8 mouse cellular contexts compared by ENCODE assay signal in genomic region chr1:134406414-134406771, GRCm38 (mm10). TPM values are rescaled to one million over a fixed set of nuclear protein-coding genes. Genes with fewer than 3 reads are reported as not detected.
DNase-seq lines count a peak whose midpoint lies in the region; ATAC-seq and TF ChIP-seq lines count a peak whose summit lies in the region.

No protein-coding gene starts in this region.

- TF ChIP-seq CTCF in cerebellum, adult 2 months (IDR thresholded peaks at IDR 0.05; ENCODE audit: borderline replicate concordance, insufficient read depth, low read depth, low read length) = no peak
- no peak for TF ChIP-seq CTCF in thymus, adult 2 months (IDR thresholded peaks at IDR 0.05; ENCODE audit: borderline replicate concordance, control insufficient read depth, extremely low read depth, insufficient read depth, low read length, poor library complexity)
- no peak for TF ChIP-seq CTCF in stomach, postnatal 0 days (IDR thresholded peaks at IDR 0.05; ENCODE audit: low read depth)

- TF ChIP-seq POLR2A in cerebellum, adult 2 months (IDR thresholded peaks at IDR 0.05; ENCODE audit: borderline replicate concordance, insufficient read depth, low read length) = no peak
- no peak for TF ChIP-seq POLR2A in thymus, adult 2 months (IDR thresholded peaks at IDR 0.05; ENCODE audit: control insufficient read depth, extremely low read depth, insufficient read depth, low read length, poor library complexity)

- H3K9me3 ChIP-seq in liver, embryonic 12.5 days (replicated peaks) = no peaks in the 10 kb centered on the region
- no peaks in the 10 kb centered on the region for H3K9me3 ChIP-seq in stomach, postnatal 0 days (ENCODE audit: control insufficient read depth, low read length)

- H3K9ac ChIP-seq in liver, embryonic 12.5 days = peak overlapping the region; percentile 81
- peak overlapping the region; percentile 75 for H3K9ac ChIP-seq in stomach, postnatal 0 days (ENCODE audit: low read length)

- 27% methylated on average over 8 of the region's 8 CpGs for WGBS in cerebellum, adult 2 months
- 16% methylated on average over 8 of the region's 8 CpGs for WGBS in thymus, adult 2 months
- 23% methylated on average over 8 of the region's 8 CpGs for WGBS in liver, embryonic 12.5 days (ENCODE audit: insufficient replicate concordance)
- 22% methylated on average over 8 of the region's 8 CpGs for WGBS in stomach, postnatal 0 days

- peak overlapping the region; percentile 73 for H3K4me3 ChIP-seq in cerebellum, adult 2 months (replicated peaks; ENCODE audit: insufficient read depth, low read depth, low read length)
- peak overlapping the region; percentile 94 for H3K4me3 ChIP-seq in thymus, adult 2 months (ENCODE audit: control insufficient read depth, insufficient read depth, low read length)
- peak overlapping the region; percentile 81 for H3K4me3 ChIP-seq in liver, embryonic 12.5 days
- peak overlapping the region; percentile 75 for H3K4me3 ChIP-seq in stomach, postnatal 0 days (ENCODE audit: low read depth, low read length)

- no peaks in the 10 kb centered on the region for H3K36me3 ChIP-seq in thymus, adult 2 months (ENCODE audit: control insufficient read depth, insufficient read depth, low read length)
- H3K36me3 ChIP-seq in liver, embryonic 12.5 days = peaks cover 42% of the 10 kb centered on the region
- 0 out of 2 replicates have a peak, but pooled peaks cover 12% of the 10 kb centered on the region for H3K36me3 ChIP-seq in stomach, postnatal 0 days (ENCODE audit: control insufficient read depth, insufficient read depth, low read length)

- no peak for DNase-seq in cerebellum, adult 2 months
- no peak for DNase-seq in cerebellum, adult 9-11 months
- DNase-seq in thymus, adult 2 months = no peak
- no peak for DNase-seq in thymus, postnatal 36 days
- no peak for DNase-seq in stomach, postnatal 0 days (ENCODE audit: low spot score)
- DNase-seq in right cerebral cortex, postnatal 36 days (ENCODE audit: low spot score in 2 of 2) = no peak
- DNase-seq in lung, postnatal 36 days = no peak

- peak overlapping the region; percentile 83 for H3K4me2 ChIP-seq in liver, embryonic 12.5 days
- peak overlapping the region; percentile 92 for H3K4me2 ChIP-seq in stomach, postnatal 0 days (replicated peaks; ENCODE audit: low read depth)

- H3K27me3 ChIP-seq in cerebellum, adult 2 months (ENCODE audit: control insufficient read depth, insufficient read depth, low read length) = no peaks in the 10 kb centered on the region
- no peaks in the 10 kb centered on the region for H3K27me3 ChIP-seq in thymus, adult 2 months (ENCODE audit: control insufficient read depth, insufficient read depth, low read length)
- no peaks in the 10 kb centered on the region for H3K27me3 ChIP-seq in liver, embryonic 12.5 days (replicated peaks)
- no peaks in the 10 kb centered on the region for H3K27me3 ChIP-seq in stomach, postnatal 0 days (ENCODE audit: control insufficient read depth, insufficient read depth, low read length)

- no peak overlapping the region for H3K27ac ChIP-seq in cerebellum, adult 2 months (ENCODE audit: insufficient read depth, low read length)
- no peak overlapping the region for H3K27ac ChIP-seq in thymus, adult 2 months (ENCODE audit: control insufficient read depth, insufficient read depth, low read length)
- H3K27ac ChIP-seq in liver, embryonic 12.5 days = peak overlapping the region; percentile 85
- peak overlapping the region; percentile 83 for H3K27ac ChIP-seq in stomach, postnatal 0 days (replicated peaks)

- no peak for TF ChIP-seq EP300 in stomach, postnatal 0 days (optimal IDR thresholded peaks at IDR 0.05)

- ATAC-seq in liver, embryonic 12.5 days = peak; percentile 25
- ATAC-seq in stomach, postnatal 0 days (ENCODE audit: low FRiP score, low TSS enrichment) = peak; percentile 55

- no peaks in the 10 kb centered on the region for H3K4me1 ChIP-seq in cerebellum, adult 2 months (ENCODE audit: control insufficient read depth, insufficient read depth, low read length)
- peaks cover 9% of the 10 kb centered on the region for H3K4me1 ChIP-seq in thymus, adult 2 months (replicated peaks; ENCODE audit: control insufficient read depth, insufficient read depth, low read length)
- peaks cover 12% of the 10 kb centered on the region for H3K4me1 ChIP-seq in liver, embryonic 12.5 days
- H3K4me1 ChIP-seq in stomach, postnatal 0 days (replicated peaks; ENCODE audit: control insufficient read depth, insufficient read depth) = no peaks in the 10 kb centered on the region

RNA-seq across cellular contexts. Expression of gene Cyb5r1, which starts 1.0 kb away (rescaled TPM):
- polyA plus RNA-seq in cerebellum, adult 2 months (2012; rRNA removed) = 22.3 and 23.0 TPM in 2 replicates
- 44.9 and 47.2 TPM in 2 replicates for polyA plus RNA-seq in thymus, adult 2 months (2012; rRNA removed)
- 23.0 and 24.8 TPM in 2 replicates for polyA plus RNA-seq in liver, embryonic 12.5 days (2016; fragmentation: Nextera tagmentation; extraction: Ambion mirVana)
- polyA plus RNA-seq in stomach, postnatal 0 days (2015; fragmentation: Nextera tagmentation; extraction: Ambion mirVana) = 14.2 and 14.3 TPM in 2 replicates

RNA-seq across cellular contexts. Expression of gene Adipor1, which starts 8.8 kb away (rescaled TPM):
- polyA plus RNA-seq in cerebellum, adult 2 months (2012; rRNA removed) = 68.1 and 70.2 TPM in 2 replicates
- polyA plus RNA-seq in thymus, adult 2 months (2012; rRNA removed) = 92.2 and 94.0 TPM in 2 replicates
- 113 and 114 TPM in 2 replicates for polyA plus RNA-seq in liver, embryonic 12.5 days (2016; fragmentation: Nextera tagmentation; extraction: Ambion mirVana)
- 84.4 and 90.2 TPM in 2 replicates for polyA plus RNA-seq in stomach, postnatal 0 days (2015; fragmentation: Nextera tagmentation; extraction: Ambion mirVana)

RNA-seq across cellular contexts. Expression of gene 4933406M09Rik, which starts 20.7 kb away (rescaled TPM):
- not detected in 2 replicates for polyA plus RNA-seq in cerebellum, adult 2 months (2012; rRNA removed)
- not detected in 2 replicates for polyA plus RNA-seq in thymus, adult 2 months (2012; rRNA removed)
- not detected in 2 replicates for polyA plus RNA-seq in liver, embryonic 12.5 days (2016; fragmentation: Nextera tagmentation; extraction: Ambion mirVana)
- polyA plus RNA-seq in stomach, postnatal 0 days (2015; fragmentation: Nextera tagmentation; extraction: Ambion mirVana) = not detected in 2 replicates

RNA-seq across cellular contexts. Expression of gene Tmem183a, which starts 44.6 kb away (rescaled TPM):
- 66.2 and 68.4 TPM in 2 replicates for polyA plus RNA-seq in cerebellum, adult 2 months (2012; rRNA removed)
- 85.4 and 98.5 TPM in 2 replicates for polyA plus RNA-seq in thymus, adult 2 months (2012; rRNA removed)
- polyA plus RNA-seq in liver, embryonic 12.5 days (2016; fragmentation: Nextera tagmentation; extraction: Ambion mirVana) = 62.9 and 69.7 TPM in 2 replicates
- polyA plus RNA-seq in stomach, postnatal 0 days (2015; fragmentation: Nextera tagmentation; extraction: Ambion mirVana) = 64.9 and 65.6 TPM in 2 replicates

RNA-seq across cellular contexts. Expression of gene Klhl12, which starts 48.9 kb away (rescaled TPM):
- polyA plus RNA-seq in cerebellum, adult 2 months (2012; rRNA removed) = 29.8 and 30.7 TPM in 2 replicates
- 7.7 and 7.9 TPM in 2 replicates for polyA plus RNA-seq in thymus, adult 2 months (2012; rRNA removed)
- polyA plus RNA-seq in liver, embryonic 12.5 days (2016; fragmentation: Nextera tagmentation; extraction: Ambion mirVana) = 40.2 and 41.7 TPM in 2 replicates
- 10.0 and 10.6 TPM in 2 replicates for polyA plus RNA-seq in stomach, postnatal 0 days (2015; fragmentation: Nextera tagmentation; extraction: Ambion mirVana)

Comparison
In these comparisons a context has a peak if more than half of its experiments do, and no peak if none do; other contexts are left out.
1. H3K27ac ChIP-seq: peak in liver, embryonic 12.5 days (single experiment) and stomach, postnatal 0 days (single experiment); none in cerebellum, adult 2 months (single experiment) and thymus, adult 2 months (single experiment).
2. Peak in every context shown above with its lines, with median percentiles within 50 percentile points of each other: H3K4me3 ChIP-seq.